Mouse (Mus musculus): ENCODE results near the gene Olfml2a.
"Not testable (repeated sequence)": the region's sequence is repeated elsewhere in the genome, so short reads cannot be mapped to it uniquely, and the experiment has no call there.

The Olfml2a gene

GRCm38 (mm10) chr2:38986580-38986979 is 54.8 kb downstream of the Olfml2a start:
- no peak for DNase-seq (ENCODE audit: low read depth)

- peak; percentile 13 for DNase-seq (ENCODE audit: low read depth)
Measured at GRCm38 (mm10) chr2:38987371-38987770, 55.6 kb downstream of the Olfml2a start.

DNA sequence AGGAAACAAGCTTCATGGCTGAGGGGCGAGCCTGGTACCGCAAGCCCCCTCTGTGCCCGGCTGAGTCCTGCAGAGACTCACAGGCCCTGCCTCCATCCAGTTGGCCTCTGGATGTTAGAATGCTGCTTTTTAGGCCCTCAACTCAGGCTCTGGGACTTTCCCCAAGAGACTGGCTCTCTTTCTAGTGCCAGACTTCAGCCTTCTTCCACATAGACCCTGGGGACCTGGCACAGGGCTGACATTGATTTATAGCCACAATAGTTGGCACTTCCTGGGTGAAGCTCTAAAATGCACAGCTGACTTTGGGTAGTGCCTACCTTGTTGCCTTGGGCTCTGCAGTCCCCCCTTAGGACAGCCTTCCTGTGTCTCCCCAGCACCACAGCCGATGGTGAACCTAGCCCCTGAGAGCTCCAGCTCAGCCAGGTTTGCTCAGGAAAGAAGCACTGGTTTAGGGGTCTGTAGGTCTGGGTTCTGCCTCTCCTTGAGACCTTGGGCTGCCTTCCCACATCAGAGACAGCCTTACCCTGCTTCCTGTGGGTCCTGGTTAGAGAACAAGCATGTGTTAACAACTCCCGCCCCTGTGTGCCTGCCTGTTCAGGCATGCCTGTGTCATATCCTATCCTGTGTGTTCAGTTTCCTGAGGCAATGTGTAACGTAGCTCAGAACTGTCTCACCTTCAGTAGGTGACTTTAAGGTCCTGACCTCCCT is 56.2 kb downstream of the Olfml2a start:
- DNase-seq (ENCODE audit: low read depth), result peak; percentile 76

- no peak for DNase-seq (ENCODE audit: low read depth)
Measured at GRCm38 (mm10) chr2:38988929-38989328, 57.2 kb downstream of the Olfml2a start.

DNA sequence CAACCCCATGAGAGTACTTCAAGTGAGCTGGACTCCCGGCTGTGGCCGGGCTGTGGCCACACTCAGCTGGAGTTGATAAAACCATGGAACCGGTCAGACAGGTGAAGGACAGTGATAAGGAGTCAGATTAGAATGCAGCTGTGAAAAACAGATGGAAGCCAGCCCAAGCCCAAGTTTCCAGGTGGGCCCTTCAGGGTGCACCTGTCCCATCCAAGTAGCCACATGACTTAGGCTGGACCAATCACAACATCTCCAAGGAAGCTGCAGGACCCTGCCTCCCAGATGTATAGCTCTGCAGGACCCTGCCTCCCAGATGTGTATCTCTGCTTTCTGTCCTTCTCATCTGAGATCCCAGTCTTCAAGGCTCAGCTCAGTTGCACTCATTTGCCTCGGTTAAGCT is 60.2 kb downstream of the Olfml2a start:
- DNase-seq (ENCODE audit: low read depth), result no peak

DNA sequence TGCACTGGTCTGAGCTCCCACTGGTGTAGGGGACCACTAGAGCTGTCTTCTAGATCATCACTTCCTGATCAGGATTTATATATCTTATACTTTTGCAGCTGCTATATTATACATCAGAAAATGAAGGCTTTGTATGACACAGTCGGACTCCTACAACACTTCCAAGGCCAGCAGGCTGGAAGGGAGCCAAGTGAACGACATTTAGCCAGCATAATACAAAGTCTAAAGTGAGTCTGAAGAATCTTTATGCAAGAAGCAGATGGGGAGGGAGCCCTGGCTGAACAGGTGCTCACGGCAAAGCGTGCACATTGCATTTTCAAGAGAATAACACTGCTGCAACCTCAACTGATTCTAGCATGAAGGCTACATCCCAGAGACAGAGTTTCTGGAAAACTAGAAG is 60.7 kb downstream of the Olfml2a start:
- DNase-seq (ENCODE audit: low read depth), result no peak

GRCm38 (mm10) chr2:38997386-38998374 is 65.9 kb downstream of the Olfml2a start, which contains the start of gene Wdr38:
Gene Wdr38 (plus strand): TSS chr2:38997476.
- peak; percentile 92 for DNase-seq (ENCODE audit: low read depth)

GRCm38 (mm10) chr2:38999381-38999780 is 67.6 kb downstream of the Olfml2a start:
- DNase-seq (ENCODE audit: low read depth), result no peak

DNA sequence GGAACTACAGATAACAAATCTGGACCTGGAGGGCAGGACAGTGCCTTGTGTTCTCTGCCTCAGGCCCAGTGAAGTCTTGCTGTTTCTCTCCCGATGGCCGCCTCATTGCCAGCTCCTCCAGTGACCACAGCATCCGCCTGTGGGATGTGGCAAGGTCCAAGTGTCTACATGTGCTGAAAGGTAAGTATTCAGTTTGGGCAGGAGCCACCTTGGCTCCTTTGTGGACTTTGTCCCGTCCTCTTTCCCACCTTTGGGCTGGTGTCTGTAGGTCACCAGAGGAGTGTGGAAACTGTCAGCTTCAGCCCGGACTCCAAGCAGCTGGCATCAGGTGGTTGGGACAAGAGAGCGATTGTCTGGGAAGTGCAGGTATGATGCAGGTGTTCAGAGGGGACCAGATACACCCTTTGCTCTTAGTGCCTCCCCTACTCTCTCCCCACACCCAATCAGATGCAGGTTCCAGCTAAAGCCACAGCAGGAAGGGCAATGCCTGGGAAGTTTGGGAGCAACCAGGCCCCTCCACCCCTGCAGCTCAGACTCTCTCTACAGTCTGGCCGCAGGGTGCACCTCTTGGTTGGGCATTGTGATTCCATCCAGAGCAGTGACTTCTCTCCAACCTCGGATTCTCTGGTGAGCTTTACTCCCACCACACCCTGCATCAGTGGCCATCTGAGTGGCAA is 68.3 kb downstream of the Olfml2a start:
- DNase-seq (ENCODE audit: low read depth), result no peak

DNA sequence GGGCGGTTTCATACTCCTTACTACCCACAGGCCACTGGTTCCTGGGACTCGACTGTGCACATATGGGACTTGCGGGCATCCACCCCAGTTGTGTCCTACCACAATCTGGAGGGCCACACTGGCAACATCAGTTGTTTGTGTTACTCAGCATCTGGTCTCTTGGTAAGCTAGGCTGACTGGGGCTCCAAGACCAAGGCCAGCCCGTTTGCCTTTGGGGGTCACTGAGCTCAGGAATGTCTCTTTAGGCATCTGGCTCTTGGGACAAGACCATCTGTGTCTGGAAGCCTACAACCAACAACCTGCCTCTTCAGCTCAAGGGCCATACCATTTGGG is 68.8 kb downstream of the Olfml2a start:
- DNase-seq (ENCODE audit: low read depth), result no peak

DNA sequence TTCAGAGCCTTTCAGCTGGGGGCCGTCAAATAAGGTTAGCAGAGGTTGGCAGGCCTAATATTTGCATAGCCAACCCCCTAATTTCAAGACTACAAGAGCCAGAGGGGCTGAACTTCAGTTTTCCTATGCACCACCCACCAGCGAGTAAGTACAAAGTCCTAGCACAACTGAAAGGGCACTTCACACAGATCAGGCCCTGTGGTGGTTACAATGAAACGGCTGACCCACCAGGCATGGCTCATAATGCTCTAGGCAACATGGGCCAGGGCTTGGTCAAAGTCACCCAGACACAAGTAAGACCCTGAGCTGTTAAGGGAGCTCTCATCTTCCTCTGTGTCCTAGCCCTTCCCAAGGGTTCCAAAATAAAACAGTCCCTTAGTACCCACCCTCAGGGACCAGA is 70.1 kb downstream of the Olfml2a start:
- DNase-seq (ENCODE audit: low read depth), result no peak

DNA sequence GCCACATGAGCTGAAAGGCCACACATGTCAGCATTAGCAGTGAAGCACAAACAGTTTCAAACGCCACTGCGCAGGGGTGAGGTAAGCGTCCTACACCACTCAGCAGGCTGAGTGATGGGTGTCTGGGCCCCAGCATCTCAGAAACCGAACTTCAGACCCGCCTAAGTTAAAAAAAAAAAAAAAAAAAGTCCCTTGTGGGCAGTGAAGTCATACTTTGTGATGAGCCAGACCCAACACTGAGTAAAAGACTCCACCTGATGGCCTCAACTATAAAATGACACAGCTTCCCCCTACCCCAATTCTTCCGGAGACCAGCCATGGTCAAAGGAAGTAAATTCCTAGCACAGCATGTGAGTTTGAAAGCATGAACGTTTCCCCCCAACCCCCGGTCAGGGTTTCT is 71.3 kb downstream of the Olfml2a start:
- DNase-seq (ENCODE audit: low read depth), result no peak

GRCm38 (mm10) chr2:39003512-39003911 is 71.7 kb downstream of the Olfml2a start:
- no peak for DNase-seq (ENCODE audit: low read depth)

GRCm38 (mm10) chr2:39004372-39004771 is 72.6 kb downstream of the Olfml2a start:
- DNase-seq (ENCODE audit: low read depth), result peak; percentile 64

- DNase-seq (ENCODE audit: low read depth), result peak; percentile 93
Measured at GRCm38 (mm10) chr2:39004880-39005435, 73.2 kb downstream of the Olfml2a start, which contains the start of gene Arpc5l. Gene Arpc5l (plus strand): TSS chr2:39005348.

GRCm38 (mm10) chr2:39005574-39006079 is 73.8 kb downstream of the Olfml2a start, which contains the start of gene Rpl35:
Gene Rpl35 (minus strand): TSS chr2:39005624.
- peak; percentile 77 for DNase-seq (ENCODE audit: low read depth)

DNA sequence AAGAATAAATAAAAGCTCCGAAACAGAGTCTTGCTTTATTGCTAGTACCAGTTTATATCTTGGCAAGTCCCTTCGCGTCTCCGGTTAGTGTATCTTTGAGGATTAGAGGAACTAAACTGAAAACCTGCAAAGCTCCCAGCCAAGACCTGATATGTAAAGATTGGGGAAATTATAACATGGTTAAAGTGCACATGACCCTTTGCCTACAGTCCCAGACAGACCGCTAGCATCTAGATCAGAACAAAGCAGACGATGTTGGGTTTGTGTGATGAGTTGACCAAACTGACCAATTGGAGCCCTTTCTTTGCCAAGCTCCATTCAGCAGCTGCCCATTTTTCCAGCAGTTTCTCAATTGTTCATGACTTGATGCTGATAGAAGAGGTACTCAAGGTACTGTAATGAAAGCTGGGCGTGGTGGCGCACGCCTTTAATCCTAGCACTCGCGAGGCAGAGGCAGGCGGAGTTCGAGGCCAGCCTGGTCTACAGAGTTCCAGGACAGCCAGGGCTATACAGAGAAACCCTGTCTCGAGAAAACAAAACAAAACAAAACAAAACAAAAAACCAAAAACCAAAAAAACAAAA is 74.5 kb downstream of the Olfml2a start:
- no peak for DNase-seq (ENCODE audit: low read depth)

DNA sequence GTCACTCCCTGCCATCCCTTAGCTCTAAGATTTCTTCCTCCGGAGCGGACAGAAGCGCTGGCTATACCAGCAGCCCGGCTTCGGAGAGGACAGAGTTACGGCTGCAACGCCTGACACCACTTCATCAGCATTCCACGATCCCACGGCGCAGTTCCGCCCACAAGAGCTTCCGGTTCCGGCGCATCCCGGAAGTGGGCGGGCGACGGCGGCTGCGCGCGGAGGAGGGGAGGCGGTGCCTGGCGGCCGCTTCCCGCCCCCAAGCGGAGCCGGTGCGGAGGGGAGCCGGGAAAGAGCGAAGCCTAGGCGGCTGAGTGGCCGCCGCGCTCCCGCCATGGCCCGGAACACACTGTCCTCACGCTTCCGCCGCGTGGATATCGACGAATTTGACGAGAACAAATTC is 76.1 kb downstream of the Olfml2a start:
- peak; percentile 95 for DNase-seq (ENCODE audit: low read depth)

GRCm38 (mm10) chr2:39008350-39008851 is 76.6 kb downstream of the Olfml2a start:
- no peak for DNase-seq (ENCODE audit: low read depth)

DNA sequence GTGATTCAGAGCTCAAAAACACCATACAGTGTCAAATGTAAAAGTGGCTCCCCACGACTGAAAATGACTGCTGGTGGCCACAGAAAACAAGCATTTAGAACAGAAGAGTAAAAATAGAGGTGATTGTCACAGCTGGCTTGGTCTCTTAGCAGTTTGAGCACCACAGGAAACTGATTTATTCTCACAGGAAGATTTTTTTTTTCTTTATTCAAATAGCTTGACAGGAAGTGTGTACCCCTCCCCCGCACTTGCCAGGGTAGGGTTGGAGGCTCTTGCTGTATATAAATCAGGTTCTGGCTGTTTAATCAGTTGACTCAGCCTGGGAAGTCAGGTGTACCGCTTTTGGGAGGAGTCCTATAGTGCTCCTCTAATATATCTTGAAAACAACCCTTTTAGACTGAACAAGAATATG is 77.2 kb downstream of the Olfml2a start:
- DNase-seq (ENCODE audit: low read depth), result peak; percentile 85

- not testable (repeated sequence) for DNase-seq (ENCODE audit: low read depth)
Measured at GRCm38 (mm10) chr2:39010144-39010543, 78.4 kb downstream of the Olfml2a start.
